Mouse (Mus musculus): ENCODE measurements around the gene Slc12a1. TPM values are rescaled to one million over a fixed set of nuclear protein-coding genes. Genes with fewer than 3 reads are reported as not detected.
A peak's percentile ranks its signal among the peaks of the same experiment; 100 is the strongest.

Gene Slc12a1
- total and polyA plus RNA-seq, 2 experiments from 2014 or later = not detected

DNA sequence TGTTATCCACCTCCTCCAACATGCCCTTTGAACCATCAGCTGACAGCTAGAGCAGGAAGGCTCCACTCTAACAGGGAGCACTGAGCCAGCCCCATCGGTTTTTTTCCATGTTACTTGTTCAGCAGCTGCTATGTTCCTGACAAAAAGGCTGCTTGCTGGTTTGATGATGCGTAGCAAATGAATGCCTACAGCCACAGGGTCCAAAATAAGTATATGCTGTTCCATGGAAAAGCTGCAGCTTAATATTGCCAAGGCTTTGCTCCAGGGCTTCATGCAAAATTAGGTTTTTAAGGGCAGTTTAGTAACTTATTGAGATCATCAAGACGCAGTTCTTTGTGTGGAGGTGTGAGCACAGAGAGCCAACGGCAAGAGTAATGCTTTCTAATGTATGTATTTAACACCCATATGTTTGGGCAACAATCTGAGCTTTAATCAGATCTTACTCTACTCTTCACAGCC lies 9.7 kb downstream of the Slc12a1 start:
- no peaks in the 10 kb centered on the region for H3K27me3 ChIP-seq (ENCODE audit: control insufficient read depth, insufficient read depth, low read length)
- H3K9me3 ChIP-seq (replicated peaks; ENCODE audit: control insufficient read depth, low read length) = no peaks in the 10 kb centered on the region
- no peaks in the 10 kb centered on the region for H3K4me1 ChIP-seq (ENCODE audit: control insufficient read depth, insufficient read depth)
- no peak overlapping the region for H3K4me2 ChIP-seq (ENCODE audit: low read depth, low read length)
- no peak overlapping the region for H3K27ac ChIP-seq (ENCODE audit: low read depth)
- H3K36me3 ChIP-seq (replicated peaks; ENCODE audit: control insufficient read depth, insufficient read depth, low read length) = no peaks in the 10 kb centered on the region
- no peak overlapping the region for H3K9ac ChIP-seq (replicated peaks; ENCODE audit: low read depth, low read length)
- no peak for DNase-seq (ENCODE audit: low spot score)
- TF ChIP-seq EP300 (IDR thresholded peaks at IDR 0.05; ENCODE audit: low read depth) (no peak), CTCF (IDR thresholded peaks at IDR 0.05; ENCODE audit: low read depth) (no peak)
- ATAC-seq (ENCODE audit: insufficient read depth, low read depth) = no peak
- WGBS = 79% methylated on average over 4 of the region's 4 CpGs
- no peak overlapping the region for H3K4me3 ChIP-seq (ENCODE audit: low read depth, low read length)

DNA sequence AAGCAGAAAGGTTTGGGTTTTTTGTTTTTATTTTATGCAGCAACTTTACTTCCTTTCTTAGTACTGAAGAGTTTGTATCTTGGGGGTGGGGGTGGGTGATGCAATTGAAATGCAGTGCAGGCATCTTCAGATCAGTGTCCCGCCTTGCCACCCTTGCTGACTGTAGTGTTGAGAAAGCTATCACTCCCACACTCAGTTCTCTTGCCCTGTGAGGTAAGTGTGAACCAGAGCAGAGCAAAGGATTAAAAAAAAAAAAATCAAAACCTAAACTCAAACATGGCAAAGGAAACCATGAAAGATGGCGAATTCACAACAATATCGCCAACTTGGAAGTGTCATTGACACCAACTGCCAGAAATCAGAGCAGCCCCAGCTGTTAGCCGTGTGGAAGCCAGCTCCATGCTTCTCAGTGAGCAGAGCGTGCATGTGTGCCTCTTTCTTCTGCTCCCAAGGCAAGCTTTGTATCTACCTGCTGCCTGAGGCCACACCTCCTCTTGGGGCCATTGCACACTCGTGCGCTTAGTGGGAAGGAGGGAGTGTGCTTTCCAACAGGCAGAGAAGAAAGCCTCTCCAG lies 26.0 kb downstream of the Slc12a1 start:
- no peak overlapping the region for H3K9ac ChIP-seq (replicated peaks; ENCODE audit: low read depth, low read length)
- no peak overlapping the region for H3K4me2 ChIP-seq (ENCODE audit: low read depth, low read length)
- no peak for DNase-seq (ENCODE audit: low spot score)
- no peaks in the 10 kb centered on the region for H3K27me3 ChIP-seq (ENCODE audit: control insufficient read depth, insufficient read depth, low read length)
- no peaks in the 10 kb centered on the region for H3K36me3 ChIP-seq (replicated peaks; ENCODE audit: control insufficient read depth, insufficient read depth, low read length)
- TF ChIP-seq CTCF (IDR thresholded peaks at IDR 0.05; ENCODE audit: low read depth) = no peak
- TF ChIP-seq EP300 (IDR thresholded peaks at IDR 0.05; ENCODE audit: low read depth) = no peak
- no peaks in the 10 kb centered on the region for H3K4me1 ChIP-seq (ENCODE audit: control insufficient read depth, insufficient read depth)
- ATAC-seq (ENCODE audit: insufficient read depth, low read depth) = no peak
- H3K9me3 ChIP-seq (replicated peaks; ENCODE audit: control insufficient read depth, low read length) = no peaks in the 10 kb centered on the region
- H3K4me3 ChIP-seq (ENCODE audit: low read depth, low read length) = no peak overlapping the region
- no peak overlapping the region for H3K27ac ChIP-seq (ENCODE audit: low read depth)
- 75% methylated on average over 7 of the region's 7 CpGs for WGBS

DNA sequence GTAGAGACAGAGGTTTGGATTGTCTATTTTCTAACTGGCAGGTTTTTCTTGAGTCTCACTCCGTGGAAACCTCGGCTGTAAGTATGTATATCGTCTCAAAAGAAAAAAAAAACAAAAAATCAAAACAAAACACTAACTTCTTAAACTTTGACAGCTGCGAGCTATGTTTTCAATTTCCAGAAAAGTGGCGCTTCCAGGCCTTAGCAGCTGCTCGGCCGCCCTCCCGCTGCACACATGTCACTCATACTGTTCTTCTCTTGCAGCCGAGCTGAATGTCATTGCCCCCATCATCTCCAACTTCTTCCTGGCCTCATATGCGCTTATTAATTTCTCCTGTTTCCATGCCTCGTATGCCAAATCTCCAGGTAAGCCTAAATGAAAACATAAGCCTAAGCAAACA lies 35.6 kb downstream of the Slc12a1 start:
- no peaks in the 10 kb centered on the region for H3K4me1 ChIP-seq (ENCODE audit: control insufficient read depth, insufficient read depth)
- WGBS = 76% methylated on average over 11 of the region's 11 CpGs
- no peak overlapping the region for H3K4me2 ChIP-seq (ENCODE audit: low read depth, low read length)
- H3K36me3 ChIP-seq (replicated peaks; ENCODE audit: control insufficient read depth, insufficient read depth, low read length) = no peaks in the 10 kb centered on the region
- DNase-seq (ENCODE audit: low spot score) (no peak), ATAC-seq (ENCODE audit: insufficient read depth, low read depth) (no peak)
- TF ChIP-seq CTCF (IDR thresholded peaks at IDR 0.05; ENCODE audit: low read depth) = no peak
- TF ChIP-seq EP300 (IDR thresholded peaks at IDR 0.05; ENCODE audit: low read depth) = no peak
- H3K27me3 ChIP-seq (ENCODE audit: control insufficient read depth, insufficient read depth, low read length) = no peaks in the 10 kb centered on the region
- no peak overlapping the region for H3K4me3 ChIP-seq (ENCODE audit: low read depth, low read length)
- H3K27ac ChIP-seq (ENCODE audit: low read depth) = no peak overlapping the region
- H3K9me3 ChIP-seq (replicated peaks; ENCODE audit: control insufficient read depth, low read length) = peaks cover 7% of the 10 kb centered on the region; the same call in 1 of the 2 replicates
- no peak overlapping the region for H3K9ac ChIP-seq (replicated peaks; ENCODE audit: low read depth, low read length)

DNA sequence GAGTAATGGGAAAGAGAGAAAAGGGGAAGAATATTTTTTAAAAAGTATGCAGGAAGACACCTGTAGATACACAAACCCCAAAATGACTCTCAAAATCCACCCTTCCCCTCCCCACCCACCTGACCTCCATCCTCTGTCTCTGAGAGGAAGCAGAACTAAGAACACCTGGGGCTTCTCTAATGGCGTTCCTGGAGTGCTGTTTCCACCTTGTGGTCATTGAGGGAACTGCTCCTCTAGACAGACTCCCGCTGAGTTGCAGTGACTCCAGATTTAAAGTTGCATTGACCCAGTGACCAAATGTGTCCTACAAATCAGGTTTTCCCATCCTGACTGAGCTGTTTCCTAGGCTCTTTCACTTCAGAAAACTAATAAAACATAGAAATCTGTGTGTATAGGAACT lies 36.9 kb downstream of the Slc12a1 start:
- Histone ChIP-seq H3K4me2 (ENCODE audit: low read depth, low read length) (no peak overlapping the region), H3K36me3 (replicated peaks; ENCODE audit: control insufficient read depth, insufficient read depth, low read length) (no peaks in the 10 kb centered on the region), H3K27ac (ENCODE audit: low read depth) (no peak overlapping the region), H3K4me1 (ENCODE audit: control insufficient read depth, insufficient read depth) (no peaks in the 10 kb centered on the region), H3K9me3 (replicated peaks; ENCODE audit: control insufficient read depth, low read length) (peaks cover 7% of the 10 kb centered on the region; the same call in 1 of the 2 replicates), H3K9ac (replicated peaks; ENCODE audit: low read depth, low read length) (no peak overlapping the region), H3K4me3 (ENCODE audit: low read depth, low read length) (no peak overlapping the region), H3K27me3 (ENCODE audit: control insufficient read depth, insufficient read depth, low read length) (no peaks in the 10 kb centered on the region)
- TF ChIP-seq CTCF (IDR thresholded peaks at IDR 0.05; ENCODE audit: low read depth) (peak; percentile 96), EP300 (IDR thresholded peaks at IDR 0.05; ENCODE audit: low read depth) (no peak)
- WGBS = 0% methylated on average over 2 of the region's 2 CpGs
- DNase-seq (ENCODE audit: low spot score) (peak; percentile 25), ATAC-seq (ENCODE audit: insufficient read depth, low read depth) (no peak)

DNA sequence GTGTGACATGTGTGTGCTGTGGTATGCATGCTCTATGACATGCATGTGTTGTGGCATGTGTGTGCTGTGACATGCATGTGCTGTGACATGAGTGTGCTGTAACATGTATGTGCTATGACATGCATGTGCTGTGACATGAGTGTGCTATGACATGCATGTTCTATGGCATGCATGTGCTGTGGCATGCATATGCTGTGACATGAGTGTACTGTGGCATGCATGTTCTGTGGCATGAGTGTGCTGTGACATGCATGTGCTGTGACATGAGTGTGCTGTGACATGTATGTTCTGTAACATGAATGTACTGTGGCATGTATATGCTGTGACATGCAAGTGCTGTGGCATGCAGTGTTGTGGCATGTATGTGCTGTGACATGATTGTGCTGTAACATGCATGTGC lies 40.6 kb downstream of the Slc12a1 start:
- Histone ChIP-seq H3K4me1 (ENCODE audit: control insufficient read depth, insufficient read depth) (no peaks in the 10 kb centered on the region), H3K9ac (replicated peaks; ENCODE audit: low read depth, low read length) (no peak overlapping the region), H3K4me3 (ENCODE audit: low read depth, low read length) (no peak overlapping the region), H3K27me3 (ENCODE audit: control insufficient read depth, insufficient read depth, low read length) (no peaks in the 10 kb centered on the region), H3K4me2 (ENCODE audit: low read depth, low read length) (no peak overlapping the region), H3K36me3 (replicated peaks; ENCODE audit: control insufficient read depth, insufficient read depth, low read length) (no peaks in the 10 kb centered on the region), H3K27ac (ENCODE audit: low read depth) (no peak overlapping the region), H3K9me3 (replicated peaks; ENCODE audit: control insufficient read depth, low read length) (peaks cover 7% of the 10 kb centered on the region; the same call in 1 of the 2 replicates)
- no peak for TF ChIP-seq CTCF (IDR thresholded peaks at IDR 0.05; ENCODE audit: low read depth)
- TF ChIP-seq EP300 (IDR thresholded peaks at IDR 0.05; ENCODE audit: low read depth) = no peak
- ATAC-seq (ENCODE audit: insufficient read depth, low read depth) (no peak), DNase-seq (ENCODE audit: low spot score) (no peak)

DNA sequence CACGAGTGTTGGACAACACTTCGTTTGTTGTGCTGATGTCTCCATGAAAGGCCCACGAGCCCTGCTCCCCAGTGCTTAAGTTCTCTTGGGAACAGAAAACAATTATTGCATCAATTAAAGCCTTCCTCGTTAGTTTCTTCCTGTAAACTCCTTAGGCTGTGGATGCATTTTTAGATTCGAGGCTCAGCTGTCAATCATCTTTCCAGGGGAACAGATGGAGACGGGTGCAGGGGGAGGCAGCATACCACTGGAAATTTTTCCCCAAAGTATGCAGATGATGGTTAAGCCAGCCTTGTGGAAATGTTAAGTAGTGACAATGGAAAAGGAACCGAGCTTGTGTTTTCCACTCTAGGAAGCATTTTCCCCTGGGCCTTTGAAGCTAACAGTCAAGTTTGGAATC lies 44.5 kb downstream of the Slc12a1 start:
- no peaks in the 10 kb centered on the region for H3K4me1 ChIP-seq (ENCODE audit: control insufficient read depth, insufficient read depth)
- WGBS = 66% methylated on average over 7 of the region's 7 CpGs
- DNase-seq (ENCODE audit: low spot score) (no peak), ATAC-seq (ENCODE audit: insufficient read depth, low read depth) (no peak)
- H3K36me3 ChIP-seq (replicated peaks; ENCODE audit: control insufficient read depth, insufficient read depth, low read length) = no peaks in the 10 kb centered on the region
- no peak overlapping the region for H3K4me2 ChIP-seq (ENCODE audit: low read depth, low read length)
- H3K9me3 ChIP-seq (replicated peaks; ENCODE audit: control insufficient read depth, low read length) = peaks cover 4% of the 10 kb centered on the region; the same call in 1 of the 2 replicates
- H3K27ac ChIP-seq (ENCODE audit: low read depth) = no peak overlapping the region
- no peak overlapping the region for H3K9ac ChIP-seq (replicated peaks; ENCODE audit: low read depth, low read length)
- H3K4me3 ChIP-seq (ENCODE audit: low read depth, low read length) = no peak overlapping the region
- no peak for TF ChIP-seq EP300 (IDR thresholded peaks at IDR 0.05; ENCODE audit: low read depth)
- TF ChIP-seq CTCF (IDR thresholded peaks at IDR 0.05; ENCODE audit: low read depth) = no peak
- H3K27me3 ChIP-seq (ENCODE audit: control insufficient read depth, insufficient read depth, low read length) = no peaks in the 10 kb centered on the region

Measured in heart, postnatal 0 days (tissue).